Mouse (Mus musculus): ENCODE data around the gene Parn. TPM values are rescaled to one million over a fixed set of nuclear protein-coding genes. Genes with fewer than 3 reads are reported as not detected.

Parn gene
- polyA plus RNA-seq, 1 experiment from 2014 or later: 42.3 TPM

GRCm38 (mm10) chr16:13541121-13541747 is 126.7 kb downstream of the Parn start:
- H3K27ac ChIP-seq (replicated peaks): no peak overlapping the region
- no peak overlapping the region for H3K4me2 ChIP-seq (replicated peaks)
- H3K36me3 ChIP-seq: peaks cover 8% of the 10 kb centered on the region; the same call in 1 of the 2 replicates
- WGBS: 86% methylated on average over 15 of the region's 15 CpGs
- H3K4me3 ChIP-seq: no peak overlapping the region
- no peak overlapping the region for H3K9ac ChIP-seq (replicated peaks)
- no peak for ATAC-seq (replicated peaks)
- H3K9me3 ChIP-seq: peaks cover 3% of the 10 kb centered on the region; the same call in 1 of the 2 replicates
- H3K4me1 ChIP-seq: peaks cover 7% of the 10 kb centered on the region; the same call in 1 of the 2 replicates
- H3K27me3 ChIP-seq: no peaks in the 10 kb centered on the region

GRCm38 (mm10) chr16:13538933-13539648 is 128.9 kb downstream of the Parn start:
- H3K4me2 ChIP-seq (replicated peaks): no peak overlapping the region
- peaks cover 7% of the 10 kb centered on the region; the same call in 1 of the 2 replicates for H3K4me1 ChIP-seq
- H3K27ac ChIP-seq (replicated peaks): no peak overlapping the region
- no peaks in the 10 kb centered on the region for H3K27me3 ChIP-seq
- 47% methylated on average over 9 of the region's 9 CpGs for WGBS
- no peaks in the 10 kb centered on the region for H3K36me3 ChIP-seq
- no peaks in the 10 kb centered on the region for H3K9me3 ChIP-seq
- no peak overlapping the region for H3K4me3 ChIP-seq
- no peak overlapping the region for H3K9ac ChIP-seq (replicated peaks)
- no peak for ATAC-seq (replicated peaks)

- H3K4me1 ChIP-seq: peaks cover 7% of the 10 kb centered on the region; the same call in 1 of the 2 replicates
- no peak overlapping the region for H3K9ac ChIP-seq (replicated peaks)
- H3K9me3 ChIP-seq: no peaks in the 10 kb centered on the region
- H3K4me2 ChIP-seq (replicated peaks): no peak overlapping the region
- H3K27me3 ChIP-seq: no peaks in the 10 kb centered on the region
- H3K36me3 ChIP-seq: no peaks in the 10 kb centered on the region
- no peak for ATAC-seq (replicated peaks)
- H3K4me3 ChIP-seq: no peak overlapping the region
- H3K27ac ChIP-seq (replicated peaks): no peak overlapping the region
- WGBS: 69% methylated on average over 13 of the region's 13 CpGs
Observed at GRCm38 (mm10) chr16:13538213-13538932, 129.6 kb downstream of the Parn start.

GRCm38 (mm10) chr16:13536404-13536803 is 131.6 kb downstream of the Parn start:
- peaks cover 7% of the 10 kb centered on the region; the same call in 1 of the 2 replicates for H3K4me1 ChIP-seq
- H3K4me3 ChIP-seq: no peak overlapping the region
- H3K27ac ChIP-seq (replicated peaks): no peak overlapping the region
- ATAC-seq (replicated peaks): no peak
- H3K9ac ChIP-seq (replicated peaks): no peak overlapping the region
- no peaks in the 10 kb centered on the region for H3K27me3 ChIP-seq
- 91% methylated on average over 7 of the region's 7 CpGs for WGBS
- H3K36me3 ChIP-seq: no peaks in the 10 kb centered on the region
- H3K4me2 ChIP-seq (replicated peaks): no peak overlapping the region
- H3K9me3 ChIP-seq: no peaks in the 10 kb centered on the region

- no peaks in the 10 kb centered on the region for H3K9me3 ChIP-seq
- no peak for ATAC-seq (replicated peaks)
- H3K9ac ChIP-seq (replicated peaks): no peak overlapping the region
- H3K36me3 ChIP-seq: no peaks in the 10 kb centered on the region
- WGBS: 90% methylated on average over 12 of the region's 12 CpGs
- no peaks in the 10 kb centered on the region for H3K27me3 ChIP-seq
- no peak overlapping the region for H3K4me2 ChIP-seq (replicated peaks)
- H3K4me1 ChIP-seq: peaks cover 7% of the 10 kb centered on the region; the same call in 1 of the 2 replicates
- H3K27ac ChIP-seq (replicated peaks): no peak overlapping the region
- H3K4me3 ChIP-seq: no peak overlapping the region
Observed at GRCm38 (mm10) chr16:13535856-13536255, 132.1 kb downstream of the Parn start.

GRCm38 (mm10) chr16:13532840-13533239 is 135.1 kb downstream of the Parn start:
- Histone ChIP-seq H3K4me1 (no peaks in the 10 kb centered on the region), H3K27ac (replicated peaks) (no peak overlapping the region), H3K9ac (replicated peaks) (no peak overlapping the region), H3K4me3 (no peak overlapping the region), H3K27me3 (no peaks in the 10 kb centered on the region), H3K9me3 (no peaks in the 10 kb centered on the region), H3K4me2 (replicated peaks) (no peak overlapping the region), H3K36me3 (no peaks in the 10 kb centered on the region)
- ATAC-seq (replicated peaks): no peak

- Histone ChIP-seq H3K27ac (replicated peaks) (no peak overlapping the region), H3K27me3 (no peaks in the 10 kb centered on the region), H3K4me2 (replicated peaks) (no peak overlapping the region), H3K9ac (replicated peaks) (no peak overlapping the region), H3K4me3 (no peak overlapping the region), H3K36me3 (no peaks in the 10 kb centered on the region), H3K9me3 (no peaks in the 10 kb centered on the region), H3K4me1 (no peaks in the 10 kb centered on the region)
- no peak for ATAC-seq (replicated peaks)
- 86% methylated on average over 5 of the region's 5 CpGs for WGBS
Observed at GRCm38 (mm10) chr16:13531279-13531678, 136.7 kb downstream of the Parn start.

GRCm38 (mm10) chr16:13521359-13521758 is 146.6 kb downstream of the Parn start:
- no peak overlapping the region for H3K4me3 ChIP-seq
- no peak for ATAC-seq (replicated peaks)
- H3K4me1 ChIP-seq: no peaks in the 10 kb centered on the region
- H3K36me3 ChIP-seq: no peaks in the 10 kb centered on the region
- H3K9me3 ChIP-seq: no peaks in the 10 kb centered on the region
- H3K27ac ChIP-seq (replicated peaks): no peak overlapping the region
- no peak overlapping the region for H3K4me2 ChIP-seq (replicated peaks)
- no peaks in the 10 kb centered on the region for H3K27me3 ChIP-seq
- 86% methylated on average over 6 of the region's 6 CpGs for WGBS
- no peak overlapping the region for H3K9ac ChIP-seq (replicated peaks)

- H3K4me1 ChIP-seq: no peaks in the 10 kb centered on the region
- H3K27me3 ChIP-seq: no peaks in the 10 kb centered on the region
- ATAC-seq (replicated peaks): no peak
- no peak overlapping the region for H3K9ac ChIP-seq (replicated peaks)
- H3K27ac ChIP-seq (replicated peaks): no peak overlapping the region
- no peaks in the 10 kb centered on the region for H3K9me3 ChIP-seq
- no peak overlapping the region for H3K4me2 ChIP-seq (replicated peaks)
- 89% methylated on average over 6 of the region's 6 CpGs for WGBS
- H3K36me3 ChIP-seq: no peaks in the 10 kb centered on the region
- no peak overlapping the region for H3K4me3 ChIP-seq
Observed at GRCm38 (mm10) chr16:13520301-13520700, 147.7 kb downstream of the Parn start.

- Histone ChIP-seq H3K36me3 (no peaks in the 10 kb centered on the region), H3K4me1 (no peaks in the 10 kb centered on the region), H3K4me3 (no peak overlapping the region), H3K9ac (replicated peaks) (no peak overlapping the region), H3K27me3 (no peaks in the 10 kb centered on the region), H3K27ac (replicated peaks) (no peak overlapping the region), H3K9me3 (no peaks in the 10 kb centered on the region), H3K4me2 (replicated peaks) (no peak overlapping the region)
- WGBS: 59% methylated on average over 3 of the region's 3 CpGs
- ATAC-seq (replicated peaks): no peak
Observed at GRCm38 (mm10) chr16:13516214-13516613, 151.8 kb downstream of the Parn start.

- H3K27me3 ChIP-seq: no peaks in the 10 kb centered on the region
- 91% methylated on average over 7 of the region's 7 CpGs for WGBS
- no peak for ATAC-seq (replicated peaks)
Observed at GRCm38 (mm10) chr16:13515524-13515923, 152.4 kb downstream of the Parn start.

GRCm38 (mm10) chr16:13505055-13505454 is 162.9 kb downstream of the Parn start:
- H3K4me3 ChIP-seq: no peak overlapping the region
- H3K4me2 ChIP-seq (replicated peaks): no peak overlapping the region
- no peak overlapping the region for H3K27ac ChIP-seq (replicated peaks)
- 85% methylated on average over 5 of the region's 5 CpGs for WGBS
- no peaks in the 10 kb centered on the region for H3K4me1 ChIP-seq
- H3K36me3 ChIP-seq: no peaks in the 10 kb centered on the region
- H3K27me3 ChIP-seq: no peaks in the 10 kb centered on the region
- no peak for ATAC-seq (replicated peaks)
- H3K9ac ChIP-seq (replicated peaks): no peak overlapping the region
- no peaks in the 10 kb centered on the region for H3K9me3 ChIP-seq

More at GRCm38 (mm10) chr16:13515524-13515923, 152.4 kb downstream of the Parn start:
- Histone ChIP-seq H3K4me1 (no peaks in the 10 kb centered on the region), H3K4me2 (replicated peaks) (no peak overlapping the region), H3K27ac (replicated peaks) (no peak overlapping the region), H3K4me3 (no peak overlapping the region), H3K9me3 (no peaks in the 10 kb centered on the region), H3K9ac (replicated peaks) (no peak overlapping the region), H3K36me3 (no peaks in the 10 kb centered on the region)
